Mouse (Mus musculus) cerebellum, adult 9-11 months (tissue): ENCODE data around the gene 4933427D14Rik.

ENCODE experiments used
- DNase-seq: peaks from one replicate; pipeline ENCODE4 v3.0.0; 2022

The 4933427D14Rik gene

DNA sequence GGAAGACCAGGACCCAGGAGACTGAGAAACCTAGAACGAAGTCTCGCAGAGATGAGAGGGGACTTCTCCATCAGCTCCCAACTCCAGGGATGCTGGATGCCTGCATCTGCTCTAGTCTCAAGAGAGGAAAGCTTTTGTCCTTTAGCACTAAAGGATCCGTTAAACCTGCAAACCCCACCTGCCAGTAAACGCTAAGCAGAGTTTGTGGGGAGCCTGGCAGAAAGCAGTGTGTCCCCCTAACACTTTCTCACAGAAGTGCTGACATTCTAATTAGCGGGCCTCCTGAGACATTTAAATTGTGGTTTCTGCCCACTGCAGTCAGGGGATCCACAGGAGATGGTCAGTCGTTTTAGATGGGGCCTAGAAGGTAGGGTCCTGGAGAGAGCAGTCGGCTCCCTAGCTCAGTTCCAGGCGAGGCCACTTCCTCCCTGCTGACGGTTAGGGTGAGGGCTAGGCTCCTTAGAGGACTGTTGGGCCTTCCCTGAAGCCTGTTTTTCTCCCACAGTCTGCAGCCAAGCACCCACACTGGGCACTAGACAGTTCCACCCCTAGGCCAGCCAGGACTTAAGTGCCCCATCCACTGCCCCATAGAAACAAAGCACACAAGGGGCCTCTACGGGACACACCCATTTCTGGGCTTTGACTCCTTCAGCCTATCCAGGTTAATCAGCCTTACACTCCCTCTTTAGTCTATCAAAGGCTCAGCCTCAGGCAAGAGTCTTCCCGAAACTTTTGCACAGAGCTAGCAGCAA, 70.9 kb downstream of the 4933427D14Rik start:
- DNase-seq = peak; percentile 54

DNA sequence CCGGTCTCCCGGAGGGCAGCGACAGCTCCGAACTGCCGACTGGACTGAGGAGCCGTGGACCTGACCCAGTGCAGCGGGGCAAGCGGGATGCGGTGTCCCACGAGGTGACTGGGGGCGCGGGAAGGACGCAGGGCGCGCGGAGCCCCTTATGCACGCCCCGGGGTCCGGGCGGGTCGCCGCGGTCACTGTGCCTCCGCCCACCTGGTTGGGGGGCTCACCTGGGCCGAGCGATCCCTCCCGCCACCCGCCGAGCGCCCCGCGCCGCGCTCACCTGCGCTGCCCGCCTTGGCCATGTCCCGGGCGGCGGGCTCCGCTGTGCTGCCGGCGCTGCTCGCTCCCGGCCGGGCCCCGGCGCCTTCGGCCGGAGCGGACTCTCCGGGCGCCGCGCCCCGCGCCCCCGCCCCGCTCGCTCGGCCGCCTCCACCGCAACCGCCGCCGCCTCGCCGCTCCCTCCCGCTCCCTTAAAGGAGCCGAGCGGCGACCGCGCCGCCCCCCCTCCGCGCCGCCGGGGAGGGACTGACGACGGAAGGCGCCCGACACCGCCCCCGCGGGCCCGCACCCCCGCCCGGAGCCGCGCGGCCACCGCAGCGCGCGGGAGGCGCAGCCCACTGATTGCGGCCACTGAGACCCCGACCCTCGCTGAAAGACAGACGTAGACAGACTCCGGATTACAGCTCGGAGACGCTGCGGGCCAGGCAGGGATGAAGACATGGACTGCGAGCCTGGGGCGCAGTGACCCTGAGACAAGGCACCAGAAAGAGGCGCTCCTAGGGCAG, 71.7 kb downstream of the 4933427D14Rik start, which contains the start of gene Pitpnm3:
Gene Pitpnm3 (minus strand): TSS at position 396 of the 776 bp plus-strand sequence.
- DNase-seq = peak; percentile 83

DNA sequence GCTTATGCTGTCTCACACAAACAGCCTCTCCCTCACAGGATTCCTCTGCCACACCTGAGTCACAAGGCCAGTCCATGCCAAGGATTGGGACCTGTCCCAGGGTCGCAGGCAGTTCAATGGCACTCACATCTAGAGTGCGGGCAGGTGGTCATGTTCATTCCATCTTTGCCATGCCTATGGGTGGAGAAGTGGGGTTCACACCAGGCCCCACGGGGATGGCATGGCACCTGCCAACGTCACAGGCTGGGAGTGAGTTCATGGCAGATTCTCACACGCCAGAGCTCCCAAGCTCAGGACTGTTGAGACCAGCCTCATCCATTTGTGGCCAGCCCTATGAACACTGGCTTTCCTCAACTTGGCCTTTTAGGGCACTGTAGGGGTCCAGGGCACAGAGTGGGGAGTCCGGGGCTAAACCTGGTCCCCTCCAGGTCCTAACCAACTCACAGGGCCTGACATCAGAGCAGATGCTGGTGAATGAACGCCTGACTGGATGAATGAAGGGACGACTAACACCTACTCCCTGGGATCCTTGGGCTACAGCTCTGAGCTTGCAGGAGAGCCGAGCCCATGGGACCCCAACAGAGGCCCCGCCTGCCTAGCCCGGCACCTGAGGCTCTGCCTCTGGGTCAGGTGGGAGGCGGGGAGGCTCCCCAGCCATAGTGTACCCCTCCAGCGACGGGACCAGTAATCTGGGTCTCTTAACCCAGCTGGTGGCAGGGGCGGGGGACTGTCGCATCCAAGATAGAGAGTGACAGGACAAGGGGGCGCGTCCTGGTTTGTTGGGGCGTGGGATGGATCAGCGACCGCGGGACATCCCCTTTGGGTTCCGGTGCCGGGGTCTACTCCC, 72.5 kb downstream of the 4933427D14Rik start:
- DNase-seq = peak; percentile 74

DNA sequence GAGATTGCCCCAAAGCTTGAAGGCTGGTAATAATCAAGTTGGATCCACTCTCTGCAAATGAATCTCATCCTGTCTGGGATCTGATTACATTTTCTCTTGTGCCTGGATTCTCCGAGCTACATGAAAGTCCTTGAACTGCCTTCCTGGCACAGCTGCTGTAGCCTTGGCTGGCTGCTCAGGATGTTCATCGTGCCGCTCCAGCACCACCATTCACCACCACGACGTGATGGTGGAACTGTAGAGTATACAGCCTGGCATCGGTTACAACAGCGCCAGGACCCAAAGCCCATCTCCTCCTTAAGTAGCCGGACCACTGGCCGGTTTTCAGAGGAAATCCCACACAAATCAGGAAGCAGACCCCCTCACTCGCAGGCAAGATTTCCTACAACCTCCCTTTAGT, 74.2 kb downstream of the 4933427D14Rik start:
- peak; percentile 47 for DNase-seq

DNA sequence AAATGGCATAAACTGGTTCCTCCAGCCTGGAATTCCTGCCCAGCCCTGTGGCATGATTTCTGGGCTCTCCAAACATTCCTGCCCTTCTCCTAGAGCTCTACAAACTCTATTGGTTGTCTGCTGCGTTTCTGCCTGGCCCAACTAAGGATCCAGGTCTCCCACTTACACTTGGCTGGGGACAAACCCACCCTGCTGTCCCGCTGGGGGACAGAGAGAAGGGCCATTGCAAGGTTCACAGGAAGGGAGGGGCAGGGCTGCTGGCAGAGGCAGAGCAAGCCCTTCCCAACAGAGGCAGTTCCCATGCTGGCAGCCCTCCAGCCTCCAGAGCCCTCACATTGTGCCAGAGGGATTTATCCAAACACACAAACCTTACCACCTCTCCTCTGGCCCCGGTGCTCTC, 75.0 kb downstream of the 4933427D14Rik start:
- DNase-seq = peak; percentile 88

DNA sequence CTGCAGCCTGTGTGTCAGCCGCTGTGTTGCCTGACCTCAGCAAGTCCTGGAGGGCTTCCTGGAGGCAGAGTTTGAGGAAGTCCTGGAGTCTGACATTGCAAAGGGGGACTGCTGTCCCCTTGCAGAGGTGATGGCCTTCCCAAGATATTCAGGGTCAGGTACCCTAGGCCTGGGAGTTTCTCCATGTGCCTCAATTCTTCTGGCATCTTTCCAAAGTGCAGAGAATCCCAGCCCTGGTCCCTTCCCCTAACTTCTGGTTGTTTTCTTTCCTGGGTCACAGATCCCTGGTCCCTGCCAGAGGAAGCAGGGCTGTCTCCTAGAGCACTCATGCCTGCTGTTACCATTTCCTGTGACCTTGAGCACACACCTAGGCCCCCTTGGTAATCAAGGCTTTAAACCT, 75.6 kb downstream of the 4933427D14Rik start:
- peak; percentile 64 for DNase-seq

DNA sequence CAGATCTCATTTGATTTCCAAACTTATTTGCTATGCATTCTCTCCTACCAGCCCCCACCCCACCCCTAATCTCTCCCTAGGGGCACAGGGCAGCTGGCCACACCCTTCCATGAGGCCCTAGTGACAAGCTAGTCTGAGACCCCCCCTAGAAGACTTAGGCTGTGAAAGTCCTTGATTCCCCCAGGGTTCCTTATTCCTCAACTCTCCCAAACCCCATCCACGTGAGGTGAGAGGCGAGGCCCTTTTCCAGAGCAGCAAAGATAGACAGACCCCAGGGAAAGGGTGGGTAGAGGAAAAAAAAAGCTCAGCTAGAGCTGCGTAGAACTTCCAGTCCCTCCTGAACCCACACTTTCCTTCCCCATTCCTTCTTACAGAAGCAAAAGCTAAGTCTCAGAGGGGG, 76.4 kb downstream of the 4933427D14Rik start:
- DNase-seq = peak; percentile 55

DNA sequence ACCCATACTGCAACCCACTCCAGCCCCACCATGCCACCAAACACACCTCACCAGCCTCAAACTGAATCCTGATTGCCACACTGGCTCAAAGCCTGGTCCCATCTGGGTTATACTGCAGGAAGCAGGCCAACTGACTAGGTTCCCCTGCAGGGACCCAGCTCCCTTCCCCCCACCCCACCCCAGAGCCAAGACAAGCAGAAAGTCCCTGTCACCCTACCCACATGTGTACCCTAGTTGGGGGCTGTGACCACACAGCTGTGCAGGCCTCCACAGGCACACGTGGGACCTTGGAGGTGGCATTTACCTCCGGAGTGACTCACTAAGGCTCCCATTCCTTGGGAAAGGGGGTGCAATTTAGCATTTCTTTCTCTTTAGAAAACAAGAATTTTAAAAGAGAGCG, 76.8 kb downstream of the 4933427D14Rik start:
- DNase-seq = no peak

DNA sequence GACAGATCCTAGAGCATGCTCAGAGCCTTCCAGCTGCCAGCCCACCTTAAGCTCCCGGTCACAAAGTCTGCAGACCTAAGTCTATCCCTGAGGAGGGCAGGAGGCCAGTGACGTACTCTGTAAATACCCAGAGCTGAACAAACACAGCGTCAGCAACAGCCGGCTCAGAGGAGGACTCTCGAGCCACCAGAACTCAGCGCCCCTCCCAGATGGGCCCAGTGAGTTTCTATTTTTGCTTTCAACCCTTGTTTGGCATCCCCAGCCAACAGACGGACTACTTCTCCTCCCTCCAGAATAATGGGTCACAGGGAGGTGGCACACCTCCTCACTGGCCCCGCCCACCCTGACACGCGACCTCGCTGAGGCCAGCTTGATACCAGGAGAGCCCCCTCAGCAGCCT, 77.2 kb downstream of the 4933427D14Rik start:
- DNase-seq = peak; percentile 91

DNA sequence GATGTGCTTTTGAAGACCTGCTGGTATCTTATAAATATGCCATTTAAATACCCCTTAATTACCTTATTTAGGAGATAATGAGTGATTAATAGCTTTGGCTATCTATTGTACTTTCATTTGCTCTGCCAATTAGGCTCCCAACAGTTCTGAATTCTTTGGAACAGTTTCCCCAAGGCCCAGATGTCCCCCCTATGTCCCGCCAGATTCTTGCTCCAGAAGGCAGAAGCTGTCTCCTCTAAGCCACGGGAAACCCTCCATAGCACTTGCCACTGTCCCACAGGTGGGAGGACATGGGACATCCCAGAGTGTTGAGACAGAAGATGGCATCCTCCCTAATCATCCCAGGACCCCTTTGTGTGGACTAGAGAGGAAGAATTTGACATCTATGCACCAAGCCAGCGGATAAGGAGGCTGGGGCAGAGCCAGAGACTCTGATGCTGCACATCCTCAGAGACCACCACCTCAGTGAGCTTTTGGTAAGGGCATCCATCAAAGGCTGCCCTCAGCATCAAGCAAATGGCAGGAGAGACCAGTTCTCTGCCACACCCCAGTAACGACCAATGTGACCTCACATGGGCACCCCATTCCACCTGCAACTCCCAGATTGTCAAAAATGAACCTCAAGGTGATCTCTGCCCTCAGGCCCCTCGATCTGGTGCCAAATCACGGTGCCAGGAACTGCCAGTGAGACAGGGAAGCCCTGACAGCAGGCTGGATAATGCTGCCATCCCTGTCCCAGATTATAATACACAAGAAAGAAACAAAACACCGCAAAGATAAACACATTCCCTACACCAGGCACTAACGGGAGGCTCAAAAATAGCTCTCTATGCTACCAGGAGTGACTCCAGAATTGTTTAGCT, 78.0 kb downstream of the 4933427D14Rik start:
- DNase-seq = peak; percentile 74

DNA sequence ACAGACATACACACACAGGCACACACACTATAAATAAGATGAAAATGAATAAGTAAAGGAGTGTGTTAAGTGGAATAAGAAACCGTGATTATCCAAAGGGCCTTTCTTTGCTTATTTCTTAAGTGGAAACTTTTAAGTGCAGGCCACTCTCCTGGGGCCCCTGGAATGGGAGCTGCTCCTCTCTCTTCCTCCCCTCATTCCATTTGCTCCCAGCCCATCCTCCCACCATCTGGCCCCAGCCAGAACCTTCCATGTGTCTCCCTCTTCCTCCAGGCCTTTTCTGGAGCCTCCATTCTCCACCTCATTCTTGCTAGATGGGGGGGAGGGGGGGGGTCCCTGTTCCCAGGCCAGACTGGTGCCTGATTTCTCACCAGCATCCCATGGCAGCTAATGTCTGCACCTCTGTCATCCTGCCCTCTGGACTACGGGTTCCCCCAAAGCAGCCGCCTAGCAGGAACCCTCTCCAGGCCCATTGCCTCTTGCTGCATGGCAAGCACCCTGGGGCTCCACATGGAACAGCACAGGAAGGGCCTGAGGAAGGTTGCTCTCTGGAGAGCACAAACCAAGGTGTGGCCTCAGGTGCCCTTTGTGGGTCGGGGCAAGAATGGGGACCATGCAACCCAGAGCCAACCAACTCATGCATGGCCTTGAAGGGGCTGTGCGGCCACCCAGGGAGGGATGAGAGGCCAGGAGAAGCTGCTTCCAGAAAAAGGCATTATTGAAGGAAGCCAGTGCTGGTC, 79.6 kb downstream of the 4933427D14Rik start:
- DNase-seq = peak; percentile 67

DNA sequence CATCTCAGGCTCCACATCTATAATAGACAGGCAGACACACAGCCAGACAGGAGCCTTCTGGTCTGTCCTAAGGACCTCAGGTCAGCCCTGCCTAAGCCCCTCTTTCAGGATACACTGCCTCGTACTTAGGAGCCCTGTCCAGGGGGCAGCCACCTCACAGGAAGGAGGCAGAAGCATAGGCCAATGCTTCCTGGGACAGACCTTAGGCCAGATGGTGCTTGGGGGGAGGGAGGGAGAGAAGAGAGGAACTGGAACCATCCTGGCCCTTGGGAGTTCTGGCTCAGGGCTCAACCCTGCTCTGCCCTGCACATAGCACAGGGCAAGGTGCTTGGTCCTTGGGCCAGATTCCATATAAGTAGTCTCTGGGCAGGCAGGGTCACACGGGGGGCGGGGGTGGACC, 81.5 kb downstream of the 4933427D14Rik start:
- peak; percentile 89 for DNase-seq

DNA sequence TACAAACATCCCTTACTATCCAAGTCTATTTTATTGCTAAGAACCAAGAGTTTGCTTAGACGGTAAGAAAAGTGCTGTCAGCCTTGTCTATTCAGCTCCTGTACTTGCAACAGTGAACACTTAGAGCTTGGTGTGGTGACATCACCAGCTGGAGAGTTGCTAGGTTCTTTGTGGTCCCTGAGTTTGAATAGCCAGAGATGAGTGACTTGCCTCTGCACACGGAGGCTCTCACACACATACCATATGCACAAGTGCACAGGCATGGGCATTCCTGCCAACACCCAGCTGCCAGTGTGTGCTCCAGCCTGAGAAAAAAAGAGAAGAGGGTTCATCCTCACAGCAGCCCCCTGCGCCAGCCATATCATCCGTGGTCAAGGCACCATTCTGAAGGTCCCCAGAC, 83.7 kb downstream of the 4933427D14Rik start:
- no peak for DNase-seq

DNA sequence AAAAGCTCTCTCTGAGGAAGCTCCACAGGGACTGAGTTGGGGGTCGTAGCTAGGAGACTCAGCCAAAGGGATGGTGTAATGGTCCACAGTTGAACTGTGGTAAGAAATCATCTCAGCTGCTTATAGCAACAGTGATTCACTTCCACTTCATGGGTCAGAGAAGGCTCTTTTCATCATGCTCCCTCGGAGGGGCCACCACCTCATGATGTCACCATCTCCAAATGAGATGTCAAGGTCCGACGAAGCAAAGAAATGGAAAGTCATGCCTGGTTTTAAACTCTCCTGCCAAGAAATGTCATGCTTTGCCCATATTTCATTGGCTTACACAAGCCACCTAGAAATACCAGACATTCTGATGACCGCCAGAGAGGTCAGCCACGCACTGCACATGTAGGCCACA, 86.9 kb downstream of the 4933427D14Rik start:
- DNase-seq = no peak

DNA sequence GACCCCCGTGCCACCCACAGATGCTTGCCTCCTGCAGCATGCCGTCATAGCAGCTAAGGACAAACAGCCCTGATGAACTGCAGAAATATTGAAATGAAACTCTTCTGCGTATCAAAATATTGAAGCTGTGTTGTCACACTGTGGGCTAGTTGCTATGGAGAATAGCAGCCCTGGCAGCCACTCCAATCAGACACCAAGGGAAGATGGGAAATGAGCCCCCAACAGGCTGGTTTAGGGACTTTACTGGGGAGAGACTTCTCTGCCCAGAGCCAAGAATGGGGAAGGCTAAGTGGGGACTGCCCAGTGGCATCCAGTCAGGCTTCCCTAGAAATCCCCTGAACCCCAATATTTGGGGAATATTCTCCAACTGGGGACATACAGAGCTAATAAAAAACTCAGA, 88.6 kb downstream of the 4933427D14Rik start:
- no peak for DNase-seq

DNA sequence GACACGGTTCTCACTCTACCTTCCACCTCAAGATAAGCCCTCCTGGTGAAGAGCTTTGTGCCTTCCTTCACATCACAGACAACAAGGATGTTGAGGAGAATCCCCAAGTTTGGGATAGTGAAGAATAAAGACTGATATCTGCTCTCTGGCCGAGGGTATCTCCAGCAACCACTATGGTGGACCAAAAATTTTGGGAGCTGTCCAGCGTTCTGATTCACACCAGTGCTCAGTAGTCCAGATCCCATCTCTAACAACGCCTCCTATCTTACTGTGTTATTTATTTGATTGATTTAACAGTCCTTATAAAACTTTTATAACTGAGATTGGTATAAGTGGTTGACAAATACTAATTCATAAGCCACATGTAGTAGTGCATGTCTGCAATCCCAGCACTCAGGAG, 94.0 kb downstream of the 4933427D14Rik start:
- DNase-seq = no peak

DNA sequence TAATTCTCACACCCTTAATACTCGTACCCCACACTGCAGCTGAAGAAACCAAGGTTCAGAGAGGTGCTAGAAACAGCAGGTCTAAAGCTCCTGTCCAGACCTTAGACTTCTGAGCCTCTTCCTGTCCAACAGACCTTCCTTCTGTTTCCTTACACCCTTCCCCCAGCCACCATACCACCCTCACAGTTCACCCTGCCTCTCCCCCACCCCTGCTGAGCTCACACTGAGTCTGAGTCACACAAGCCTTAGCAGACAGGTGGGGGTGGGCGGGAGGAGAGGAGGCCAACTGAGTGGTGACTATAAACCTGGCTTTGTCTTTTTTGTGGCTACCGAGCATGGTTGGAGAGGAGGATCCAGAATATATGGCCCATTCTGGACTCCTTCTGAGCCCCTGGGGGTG, 96.5 kb downstream of the 4933427D14Rik start:
- DNase-seq = no peak

DNA sequence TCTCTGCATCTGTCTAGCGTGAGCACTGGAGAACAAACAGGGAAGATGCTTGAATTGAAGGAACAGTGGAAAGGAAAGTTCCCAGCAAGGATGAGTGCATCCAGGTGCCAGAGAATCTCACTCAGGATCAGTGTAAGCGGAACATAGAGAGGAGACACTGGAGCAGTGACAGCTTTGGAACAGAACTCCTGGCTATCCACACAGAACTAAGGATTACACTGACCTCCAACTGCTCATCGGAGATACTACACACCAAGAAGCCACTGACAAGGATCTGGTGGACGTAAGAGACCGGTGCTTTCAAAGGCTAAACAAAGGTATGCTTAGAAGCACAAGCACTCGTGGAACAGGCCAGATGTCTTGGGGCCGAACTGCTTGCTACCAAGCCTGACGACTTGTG, 103.0 kb downstream of the 4933427D14Rik start:
- DNase-seq = peak; percentile 46
